Mouse (Mus musculus) heart, embryonic 12.5 days (tissue): Measurements from ENCODE around the gene Ccl20. TPM values are rescaled to one million over a fixed set of nuclear protein-coding genes. Genes with fewer than 3 reads are reported as not detected.

Experiments
- ATAC-seq: fragments of 200-750 bp; cut with Nextera tagmentation; 2 replicates; pipeline ENCODE4 v1.8.0; 2017; ENCODE audit warnings: moderate TSS enrichment, moderate library complexity; ENCODE audit not compliant: insufficient number of reproducible peaks, low FRiP score
- H3K27ac ChIP-seq: fragments of 300-500 bp; sonication (generic); 2 replicates; pipeline ENCODE4 v1.5.1; 2016; ENCODE audit warnings: mild to moderate bottlenecking, moderate library complexity; ENCODE audit not compliant: poor library complexity, severe bottlenecking
- H3K27me3 ChIP-seq: fragments of 300-500 bp; sonication (generic); replicated peaks from 2 replicates; pipeline ENCODE4 v1.6.1; 2016; ENCODE audit warnings: mild to moderate bottlenecking, moderate library complexity
- H3K36me3 ChIP-seq: fragments of 300-500 bp; sonication (generic); 2 replicates; pipeline ENCODE4 v1.6.1; 2016; ENCODE audit warnings: mild to moderate bottlenecking, moderate library complexity
- H3K4me1 ChIP-seq: fragments of 300-500 bp; sonication (generic); replicated peaks from 2 replicates; pipeline ENCODE4 v1.6.1; 2016; ENCODE audit warnings: mild to moderate bottlenecking
- H3K4me2 ChIP-seq: fragments of 300-500 bp; sonication (generic); 2 replicates; pipeline ENCODE4 v1.6.1; 2016; ENCODE audit warnings: mild to moderate bottlenecking, moderate library complexity
- H3K4me3 ChIP-seq: fragments of 300-500 bp; sonication (generic); 2 replicates; pipeline ENCODE4 v1.5.1; 2016; ENCODE audit warnings: mild to moderate bottlenecking
- H3K9ac ChIP-seq: fragments of 300-500 bp; sonication (generic); 2 replicates; pipeline ENCODE4 v1.6.1; 2016; ENCODE audit warnings: mild to moderate bottlenecking, moderate library complexity
- H3K9me3 ChIP-seq: fragments of 300-500 bp; sonication (generic); replicated peaks from 2 replicates; pipeline ENCODE4 v1.6.1; 2016; ENCODE audit warnings: mild to moderate bottlenecking, moderate library complexity
- WGBS: fragments of 180-500 bp; shearing (Covaris S2); methylation state at CpG from one replicate; pipeline ENCODE4 v1.1.7; 2016; 5-methylcytosine and 5-hydroxymethylcytosine counted together
- polyA plus RNA-seq: library from polyadenylated mRNA; unstranded; fragments of >200 nt; fragmentation: Nextera tagmentation; extraction: Ambion mirVana; gene quantifications from 2 replicates; pipeline ENCODE4 v1.2.1, GENCODE M21; 2016

The Ccl20 gene
- polyA plus RNA-seq, 1 experiment from 2014 or later: 0.66 TPM

DNA sequence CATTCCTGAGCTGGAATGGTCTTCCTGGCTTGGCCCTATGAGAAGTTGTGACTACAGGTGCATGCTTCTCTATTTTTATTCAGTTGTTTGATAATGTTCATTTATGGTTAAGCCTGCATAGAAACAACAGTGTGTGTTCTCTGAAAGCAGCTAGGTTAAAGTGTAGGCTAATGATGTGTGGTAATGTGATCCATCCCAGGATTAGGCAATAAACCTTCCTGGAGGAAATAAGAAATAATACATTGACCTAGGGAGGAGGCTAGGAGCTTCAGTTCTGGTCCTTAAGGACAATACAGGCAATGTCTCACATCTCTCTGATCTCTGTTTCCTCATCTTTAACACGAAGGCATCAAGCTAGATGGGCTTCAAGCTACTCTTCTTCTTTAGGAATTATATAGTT lies 11.1 kb upstream of the Ccl20 start:
- Histone ChIP-seq H3K4me1 (peaks cover 5% of the 10 kb centered on the region), H3K36me3 (no peaks in the 10 kb centered on the region), H3K4me3 (no peak overlapping the region), H3K9ac (no peak overlapping the region), H3K4me2 (no peak overlapping the region), H3K27me3 (no peaks in the 10 kb centered on the region), H3K27ac (no peak overlapping the region), H3K9me3 (no peaks in the 10 kb centered on the region)
- 53% methylated on average over 1 of the region's 1 CpGs for WGBS
- ATAC-seq: no peak

DNA sequence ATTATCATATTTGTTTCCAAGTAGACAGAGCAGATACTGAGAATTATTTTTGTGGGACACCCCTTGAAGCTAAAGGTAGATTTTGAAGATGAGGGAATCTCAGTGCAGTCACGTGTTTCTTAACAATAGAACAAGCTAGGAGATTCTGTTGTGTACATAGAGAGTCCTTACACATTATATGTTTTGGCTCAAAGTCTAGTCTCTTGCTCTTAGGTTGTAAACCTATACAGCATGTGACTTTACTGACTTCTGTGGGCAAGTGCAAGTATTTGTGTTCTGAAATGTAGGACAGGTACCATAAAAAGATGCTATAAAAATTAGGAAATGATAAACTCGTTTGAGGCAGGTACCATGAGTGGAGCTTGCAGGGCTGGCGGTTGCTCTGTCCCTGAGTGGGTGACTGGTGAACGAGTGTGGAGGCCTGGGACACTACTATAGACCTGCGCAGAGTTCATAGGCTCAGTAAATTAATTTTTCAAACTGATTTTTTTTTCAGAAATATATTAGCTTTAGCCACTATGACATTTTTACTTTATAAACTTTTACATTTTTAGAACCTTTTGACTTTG lies 9.1 kb upstream of the Ccl20 start:
- Histone ChIP-seq H3K27me3 (no peaks in the 10 kb centered on the region), H3K4me2 (no peak overlapping the region), H3K9ac (no peak overlapping the region), H3K4me1 (no peaks in the 10 kb centered on the region), H3K36me3 (no peaks in the 10 kb centered on the region), H3K4me3 (no peak overlapping the region), H3K27ac (no peak overlapping the region), H3K9me3 (no peaks in the 10 kb centered on the region)
- 70% methylated on average over 5 of the region's 5 CpGs for WGBS
- ATAC-seq: no peak

DNA sequence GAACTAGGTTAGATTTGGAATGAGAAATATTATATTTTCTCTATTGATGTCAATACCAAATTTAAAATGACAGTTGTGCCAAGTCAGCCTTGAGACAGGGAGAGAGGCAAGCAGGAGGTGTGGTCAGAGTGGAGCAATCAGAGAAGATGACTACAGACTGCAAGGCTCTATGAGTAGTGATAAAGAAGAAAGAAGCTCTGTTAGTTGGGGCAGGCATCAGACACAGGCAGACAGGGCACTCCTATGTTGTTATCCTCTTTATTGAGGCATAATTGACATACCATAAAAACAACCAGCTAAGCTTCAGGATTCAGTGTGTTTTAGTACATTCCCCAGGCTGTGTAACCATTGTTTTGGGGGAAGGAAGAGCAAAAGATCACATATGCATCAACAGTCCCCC lies 5.6 kb upstream of the Ccl20 start:
- Histone ChIP-seq H3K9ac (no peak overlapping the region), H3K36me3 (no peaks in the 10 kb centered on the region)
- no peak for ATAC-seq

GRCm38 (mm10) chr1:83111726-83112125 lies 4.8 kb upstream of the Ccl20 start:
- Histone ChIP-seq H3K36me3 (no peaks in the 10 kb centered on the region), H3K4me2 (no peak overlapping the region), H3K9ac (no peak overlapping the region), H3K4me3 (no peak overlapping the region), H3K27ac (no peak overlapping the region), H3K9me3 (no peaks in the 10 kb centered on the region), H3K27me3 (no peaks in the 10 kb centered on the region), H3K4me1 (peaks cover 7% of the 10 kb centered on the region; the same call in 1 of the 2 replicates)
- no peak for ATAC-seq
- 63% methylated on average over 5 of the region's 5 CpGs for WGBS

More for the DNA sequence above, 5.6 kb upstream of the Ccl20 start:
- H3K4me3 ChIP-seq: no peak overlapping the region
- no peak overlapping the region for H3K4me2 ChIP-seq
- H3K4me1 ChIP-seq: 0 out of 2 replicates have a peak, but pooled peaks cover 2% of the 10 kb centered on the region
- no peak overlapping the region for H3K27ac ChIP-seq
- H3K27me3 ChIP-seq: no peaks in the 10 kb centered on the region
- H3K9me3 ChIP-seq: no peaks in the 10 kb centered on the region

GRCm38 (mm10) chr1:83117217-83117616 lies 651 bp downstream of the Ccl20 start:
- Histone ChIP-seq H3K27me3 (no peaks in the 10 kb centered on the region), H3K4me3 (no peak overlapping the region), H3K4me1 (peaks cover 8% of the 10 kb centered on the region; the same call in 1 of the 2 replicates), H3K9ac (no peak overlapping the region), H3K4me2 (no peak overlapping the region), H3K36me3 (no peaks in the 10 kb centered on the region), H3K27ac (no peak overlapping the region), H3K9me3 (no peaks in the 10 kb centered on the region)
- no peak for ATAC-seq
- 90% methylated on average over 3 of the region's 3 CpGs for whole genome bisulfite sequencing

- Histone ChIP-seq H3K27me3 (no peaks in the 10 kb centered on the region), H3K4me2 (no peak overlapping the region), H3K9ac (no peak overlapping the region), H3K27ac (no peak overlapping the region), H3K4me3 (no peak overlapping the region), H3K36me3 (no peaks in the 10 kb centered on the region), H3K9me3 (no peaks in the 10 kb centered on the region), H3K4me1 (peaks cover 8% of the 10 kb centered on the region; the same call in 1 of the 2 replicates)
- 87% methylated on average over 7 of the region's 7 CpGs for WGBS
- ATAC-seq: no peak
Measured at GRCm38 (mm10) chr1:83117661-83118060, 1.1 kb downstream of the Ccl20 start.

GRCm38 (mm10) chr1:83119903-83120302 lies 3.3 kb downstream of the Ccl20 start:
- Histone ChIP-seq H3K9ac (no peak overlapping the region), H3K9me3 (no peaks in the 10 kb centered on the region), H3K27ac (no peak overlapping the region), H3K4me3 (no peak overlapping the region), H3K36me3 (no peaks in the 10 kb centered on the region), H3K27me3 (no peaks in the 10 kb centered on the region), H3K4me1 (peaks cover 6% of the 10 kb centered on the region; the same call in 1 of the 2 replicates), H3K4me2 (no peak overlapping the region)
- 0 out of 2 replicates have a peak, but pooled peaks have one; percentile 25 for ATAC-seq

DNA sequence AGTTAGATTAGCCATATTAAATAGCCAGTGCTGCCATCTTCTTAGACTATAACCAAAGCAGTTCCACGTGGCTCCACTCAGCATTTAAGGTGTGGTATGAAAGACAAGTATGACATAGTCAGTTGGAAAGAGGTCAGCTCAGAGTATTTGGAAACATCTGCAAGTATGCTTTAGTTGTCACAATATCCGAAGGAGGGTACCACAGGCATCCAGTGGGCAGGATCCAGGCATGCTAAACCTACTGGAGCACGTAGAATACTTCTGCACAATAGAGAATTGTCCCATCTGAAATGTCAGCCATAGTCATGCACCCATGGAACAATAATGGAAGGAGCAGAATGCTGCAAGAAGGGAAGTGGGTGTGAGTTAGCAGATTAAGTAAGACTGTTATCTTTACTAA lies 3.7 kb downstream of the Ccl20 start:
- H3K4me1 ChIP-seq: peaks cover 6% of the 10 kb centered on the region; the same call in 1 of the 2 replicates
- H3K9me3 ChIP-seq: no peaks in the 10 kb centered on the region
- no peak overlapping the region for H3K27ac ChIP-seq
- H3K27me3 ChIP-seq: no peaks in the 10 kb centered on the region
- H3K4me2 ChIP-seq: no peak overlapping the region
- no peak overlapping the region for H3K4me3 ChIP-seq
- 77% methylated on average over 3 of the region's 3 CpGs for WGBS
- H3K36me3 ChIP-seq: no peaks in the 10 kb centered on the region
- no peak overlapping the region for H3K9ac ChIP-seq
- ATAC-seq: no peak

- WGBS: 79% methylated on average over 2 of the region's 2 CpGs
- no peak for ATAC-seq
- no peaks in the 10 kb centered on the region for H3K36me3 ChIP-seq
- no peaks in the 10 kb centered on the region for H3K4me1 ChIP-seq
- H3K4me3 ChIP-seq: no peak overlapping the region
- H3K27me3 ChIP-seq: no peaks in the 10 kb centered on the region
- no peak overlapping the region for H3K4me2 ChIP-seq
- H3K9me3 ChIP-seq: no peaks in the 10 kb centered on the region
- H3K9ac ChIP-seq: no peak overlapping the region
- no peak overlapping the region for H3K27ac ChIP-seq
Measured at GRCm38 (mm10) chr1:83123201-83123600, 6.6 kb downstream of the Ccl20 start.

DNA sequence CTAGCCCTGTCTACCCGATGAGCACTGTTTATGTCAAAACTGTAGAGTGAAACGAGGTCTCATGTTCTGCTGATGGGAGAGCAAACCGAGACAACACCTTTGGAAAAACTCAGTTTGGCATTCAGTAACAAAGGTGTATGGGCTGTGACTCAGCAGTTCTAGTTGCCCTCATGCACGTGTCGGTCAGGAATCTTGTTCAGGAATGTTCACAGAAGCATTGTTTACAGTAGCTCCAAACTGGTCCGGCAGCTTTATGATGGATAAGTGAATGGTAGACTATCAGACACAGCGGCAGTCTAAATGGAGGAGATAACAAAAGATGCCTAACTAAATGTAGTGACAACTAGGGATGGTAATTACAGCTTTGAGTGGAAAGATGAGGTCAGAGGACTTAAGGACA lies 19.3 kb downstream of the Ccl20 start:
- no peak overlapping the region for H3K9ac ChIP-seq

DNA sequence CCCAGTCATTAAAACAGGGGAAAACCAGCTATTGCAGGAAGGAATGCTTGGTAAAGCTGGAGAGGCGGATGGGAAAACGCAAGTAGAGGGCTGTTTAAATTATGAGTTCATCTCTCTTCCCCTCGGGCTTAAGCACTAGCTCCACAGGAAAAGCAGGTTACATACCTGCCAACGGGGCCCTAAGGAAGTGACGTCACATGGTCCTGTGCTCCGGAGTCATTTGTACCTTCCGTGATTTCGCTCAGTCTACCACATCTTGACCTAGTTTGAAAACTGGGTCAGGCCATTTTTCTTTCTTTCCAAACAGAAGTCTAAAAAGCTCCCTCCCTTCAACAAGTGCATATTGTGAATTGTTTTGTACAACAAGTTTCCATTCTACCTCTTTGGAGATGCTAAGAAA lies 21.3 kb downstream of the Ccl20 start:
- Histone ChIP-seq H3K27me3 (no peaks in the 10 kb centered on the region), H3K36me3 (no peaks in the 10 kb centered on the region), H3K4me2 (no peak overlapping the region), H3K27ac (no peak overlapping the region), H3K9ac (no peak overlapping the region), H3K9me3 (no peaks in the 10 kb centered on the region), H3K4me1 (no peaks in the 10 kb centered on the region), H3K4me3 (no peak overlapping the region)
- ATAC-seq: no peak
- 87% methylated on average over 8 of the region's 8 CpGs for WGBS

More for the DNA sequence above, 19.3 kb downstream of the Ccl20 start:
- H3K4me1 ChIP-seq: no peaks in the 10 kb centered on the region
- H3K4me2 ChIP-seq: no peak overlapping the region
- no peak for ATAC-seq
- WGBS: 60% methylated on average over 7 of the region's 7 CpGs
- H3K27ac ChIP-seq: no peak overlapping the region
- no peaks in the 10 kb centered on the region for H3K27me3 ChIP-seq
- no peak overlapping the region for H3K4me3 ChIP-seq
- H3K9me3 ChIP-seq: no peaks in the 10 kb centered on the region
- H3K36me3 ChIP-seq: no peaks in the 10 kb centered on the region

GRCm38 (mm10) chr1:83138721-83139120 lies 22.2 kb downstream of the Ccl20 start:
- Histone ChIP-seq H3K27ac (no peak overlapping the region), H3K36me3 (no peaks in the 10 kb centered on the region), H3K4me2 (no peak overlapping the region), H3K27me3 (no peaks in the 10 kb centered on the region), H3K9ac (no peak overlapping the region), H3K4me1 (no peaks in the 10 kb centered on the region), H3K9me3 (no peaks in the 10 kb centered on the region), H3K4me3 (no peak overlapping the region)
- ATAC-seq: no peak
- 78% methylated on average over 6 of the region's 6 CpGs for WGBS
